Mouse (Mus musculus) lung, postnatal 0 days (tissue): Measurements from ENCODE around the gene Psme1. TPM values are rescaled to one million over a fixed set of nuclear protein-coding genes. Genes with fewer than 3 reads are reported as not detected.
A peak's percentile ranks its signal among the peaks of the same experiment; 100 is the strongest.

Source experiments
- ATAC-seq: fragments of 200-750 bp; cut with Nextera tagmentation; 2 replicates; pipeline ENCODE4 v1.8.0; 2017; ENCODE audit warnings: moderate library complexity
- DNase-seq: peaks from one replicate; pipeline ENCODE4 v3.0.0-alpha.2; 2016; ENCODE audit warnings: low spot score
- H3K27ac ChIP-seq: fragments of 300-500 bp; sonication (generic); 2 replicates; pipeline ENCODE4 v1.5.1; 2014; ENCODE audit warnings: antibody characterized with exemption, mild to moderate bottlenecking, low read length, mixed read lengths
- H3K27me3 ChIP-seq: fragments of 300-500 bp; sonication (generic); replicated peaks from 2 replicates; pipeline ENCODE4 v1.6.1; 2014; ENCODE audit warnings: low read length, mixed read lengths; ENCODE audit not compliant: insufficient read depth
- H3K36me3 ChIP-seq: fragments of 300-500 bp; sonication (generic); 2 replicates; pipeline ENCODE4 v1.6.1; 2014; ENCODE audit warnings: low read length, mixed read lengths; ENCODE audit not compliant: insufficient read depth
- H3K4me1 ChIP-seq: fragments of 300-500 bp; sonication (generic); 2 replicates; pipeline ENCODE4 v1.6.1; 2014; ENCODE audit warnings: antibody characterized with exemption, low read depth, low read length, mixed read lengths; ENCODE audit not compliant: insufficient read depth
- H3K4me2 ChIP-seq: fragments of 300-500 bp; sonication (generic); replicated peaks from 2 replicates; pipeline ENCODE4 v1.6.1; 2014; ENCODE audit warnings: low read depth, mild to moderate bottlenecking, low read length, moderate library complexity, mixed read lengths
- H3K4me3 ChIP-seq: fragments of 300-500 bp; sonication (generic); 2 replicates; pipeline ENCODE4 v1.5.1; 2014; ENCODE audit warnings: low read depth, low read length
- H3K9ac ChIP-seq: fragments of 300-500 bp; sonication (generic); replicated peaks from 2 replicates; pipeline ENCODE4 v1.6.1; 2014; ENCODE audit warnings: low read depth, mild to moderate bottlenecking
- H3K9me3 ChIP-seq: fragments of 300-500 bp; sonication (generic); 2 replicates; pipeline ENCODE4 v1.6.1; 2016; ENCODE audit warnings: low read length, mixed read lengths
- CTCF ChIP-seq: IDR thresholded peaks from 2 replicates; pipeline ENCODE4 v1.5.1; 2016; ENCODE audit warnings: antibody characterized with exemption, mild to moderate bottlenecking
- EP300 ChIP-seq: IDR thresholded peaks from 2 replicates; pipeline ENCODE4 v1.6.1; 2016; ENCODE audit warnings: antibody characterized with exemption, mild to moderate bottlenecking, control low read depth
- WGBS: fragments of 180-500 bp; shearing (Covaris S2); extraction: QIAGEN DNeasy Blood & Tissue Kit; methylation state at CpG from one replicate; pipeline ENCODE4 v1.1.7; 2014; 5-methylcytosine and 5-hydroxymethylcytosine counted together
- polyA plus RNA-seq: library from polyadenylated mRNA; unstranded; fragments of >200 nt; fragmentation: Nextera tagmentation; extraction: Ambion mirVana; gene quantifications from 2 replicates; pipeline ENCODE4 v1.2.1, GENCODE M21; 2015

Gene Psme1
- 215 and 219 TPM in 2 replicates for polyA plus RNA-seq

- Histone ChIP-seq H3K27ac (peak within 1 kb of the TSS; percentile 91), H3K27me3 (no peaks in the 10 kb centered on the region), H3K9me3 (no peaks in the 10 kb centered on the region), H3K9ac (peak within 1 kb of the TSS; percentile 92), H3K4me3 (peak within 1 kb of the TSS; percentile 92), H3K36me3 (peaks cover 15% of the 10 kb centered on the region; the same call in 1 of the 2 replicates), H3K4me1 (peaks cover 3% of the 10 kb centered on the region; the same call in 1 of the 2 replicates), H3K4me2 (peak within 1 kb of the TSS; percentile 93)
- TF ChIP-seq CTCF, result no peak
- peak; percentile 88 for TF ChIP-seq EP300
- ATAC-seq (peak; percentile 92), DNase-seq (peak; percentile 97)
- WGBS, result 3% methylated on average over 26 of the region's 32 CpGs
Measured at GRCm38 (mm10) chr14:55577871-55578667, at the start of gene Psme1. Gene Psme1 (plus strand): TSS chr14:55578123.

DNA sequence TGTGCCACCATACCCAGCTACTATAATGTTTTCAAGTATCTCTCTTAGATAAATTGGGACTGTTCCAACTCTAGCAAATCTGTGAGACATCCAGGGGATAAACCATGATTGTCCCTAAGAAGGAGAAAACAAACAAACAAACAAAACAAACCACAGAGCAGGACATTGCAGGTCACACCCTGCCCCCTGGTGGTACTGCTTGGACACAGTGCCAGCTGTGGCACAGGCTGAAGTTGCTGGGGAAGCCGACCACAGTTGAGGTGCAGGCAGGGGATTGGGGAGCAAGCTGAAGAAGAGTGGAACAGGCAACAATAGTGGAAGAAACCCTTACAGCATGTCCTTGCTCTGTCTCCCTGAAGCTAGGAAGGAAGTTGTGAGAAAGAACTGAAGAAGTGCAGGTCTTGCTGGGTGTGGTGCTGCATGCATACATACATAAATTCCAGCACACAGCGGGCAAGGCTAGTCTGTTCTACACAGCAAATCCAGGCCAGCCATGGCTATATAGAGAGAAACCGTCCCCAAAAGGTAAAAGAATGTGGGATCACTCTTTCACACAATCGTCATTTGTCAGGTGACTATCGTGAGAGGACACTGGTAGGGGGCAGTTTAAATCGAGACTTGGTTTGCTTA lies 41.7 kb upstream of the Psme1 start:
- Histone ChIP-seq H3K27ac (no peak overlapping the region), H3K27me3 (no peaks in the 10 kb centered on the region), H3K9me3 (no peaks in the 10 kb centered on the region), H3K36me3 (no peaks in the 10 kb centered on the region), H3K4me3 (no peak overlapping the region), H3K9ac (no peak overlapping the region), H3K4me2 (no peak overlapping the region), H3K4me1 (0 out of 2 replicates have a peak, but pooled peaks cover 4% of the 10 kb centered on the region)
- DNase-seq, result peak; percentile 28
- peak; percentile 87 for TF ChIP-seq CTCF
- no peak for TF ChIP-seq EP300
- WGBS, result 40% methylated on average over 6 of the region's 6 CpGs
- no peak for ATAC-seq

DNA sequence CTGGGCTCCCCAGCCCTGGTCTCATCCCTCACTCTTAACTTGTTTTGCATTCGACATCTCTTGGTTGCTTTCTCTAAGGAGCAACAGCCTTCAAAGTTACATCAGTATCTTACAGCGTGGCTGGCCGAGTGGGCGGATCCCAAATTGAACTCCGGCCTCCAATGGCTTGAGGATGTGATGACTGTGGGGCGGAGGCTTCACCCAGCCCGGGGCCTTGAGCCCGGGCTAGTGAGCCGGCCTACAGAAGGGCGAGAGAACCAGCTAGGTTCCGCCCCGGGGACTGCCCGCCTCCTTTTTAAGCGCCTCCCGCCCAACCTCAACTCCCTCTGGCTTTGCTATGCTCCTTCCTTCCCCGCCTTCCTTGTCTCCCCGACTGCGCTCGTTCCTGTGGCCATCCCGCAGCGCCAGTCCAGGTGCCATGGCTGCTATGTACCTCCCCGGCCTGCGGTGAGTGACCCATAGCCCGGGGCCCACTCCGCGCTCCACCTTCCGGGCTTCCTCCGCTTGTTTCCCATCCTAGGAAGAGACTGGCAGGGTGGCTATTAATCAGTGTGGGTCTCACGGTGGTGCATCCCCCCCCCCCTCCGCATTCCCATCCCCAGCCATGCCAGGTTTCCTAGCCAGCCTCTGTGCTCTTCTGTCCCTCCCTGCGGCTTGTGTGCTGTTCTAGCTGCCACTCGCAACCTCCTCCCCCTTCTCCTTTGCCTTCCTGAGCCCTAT lies 37.7 kb upstream of the Psme1 start, which contains the start of gene Pck2:
TSS of gene Pck2 (plus strand) at position 200 of the 720 bp plus-strand sequence.
- H3K4me1 ChIP-seq, result peaks cover 8% of the 10 kb centered on the region; the same call in 1 of the 2 replicates
- peak; percentile 97 for DNase-seq
- no peaks in the 10 kb centered on the region for H3K9me3 ChIP-seq
- TF ChIP-seq EP300, result no peak
- under 1% methylated on average over 29 of the region's 32 CpGs for WGBS
- peak; percentile 98 for ATAC-seq
- H3K9ac ChIP-seq, result peak within 1 kb of the TSS; percentile 71
- H3K4me3 ChIP-seq, result peak within 1 kb of the TSS; percentile 65
- H3K27me3 ChIP-seq, result no peaks in the 10 kb centered on the region
- H3K36me3 ChIP-seq, result 0 out of 2 replicates have a peak, but pooled peaks cover 8% of the 10 kb centered on the region
- H3K4me2 ChIP-seq, result peak within 1 kb of the TSS; percentile 79
- peak within 1 kb of the TSS; percentile 93 for H3K27ac ChIP-seq

DNA sequence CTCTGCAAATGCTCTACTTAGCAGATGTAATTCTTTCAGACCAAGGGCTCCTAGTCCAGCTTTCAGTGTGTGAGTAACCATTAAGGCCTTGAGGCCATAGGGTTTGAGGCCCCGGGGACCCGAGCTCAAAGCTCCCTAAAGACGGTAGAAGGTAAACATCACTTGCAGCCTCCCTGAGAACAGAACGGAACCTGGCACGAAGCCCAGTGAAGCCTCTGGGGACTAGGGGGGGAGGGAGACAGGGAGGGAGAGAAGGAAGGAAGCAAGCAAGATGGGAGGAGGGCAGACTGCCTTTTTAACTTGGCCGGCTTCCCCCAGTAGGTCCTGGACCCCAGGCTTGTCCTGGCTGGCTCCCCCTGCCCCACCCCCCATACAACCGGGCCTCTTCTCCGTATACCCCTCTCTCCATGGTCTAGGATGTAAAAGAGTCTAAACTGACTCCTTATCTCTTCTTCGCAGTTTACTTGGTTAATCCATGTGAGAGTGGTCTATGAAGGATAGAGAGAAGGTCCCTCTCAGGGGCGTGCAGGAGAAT lies 37.1 kb upstream of the Psme1 start:
- H3K27me3 ChIP-seq, result no peaks in the 10 kb centered on the region
- DNase-seq (peak; percentile 82), ATAC-seq (peak; percentile 57)
- 3% methylated on average over 9 of the region's 10 CpGs for WGBS
- peak overlapping the region; percentile 79 for H3K4me2 ChIP-seq
- H3K4me3 ChIP-seq, result peak overlapping the region; percentile 65
- H3K27ac ChIP-seq, result peak overlapping the region; percentile 93
- no peaks in the 10 kb centered on the region for H3K9me3 ChIP-seq
- peaks cover 8% of the 10 kb centered on the region; the same call in 1 of the 2 replicates for H3K4me1 ChIP-seq
- peak overlapping the region; percentile 71 for H3K9ac ChIP-seq
- TF ChIP-seq EP300, result no peak
- H3K36me3 ChIP-seq, result peaks cover 8% of the 10 kb centered on the region; the same call in 1 of the 2 replicates

GRCm38 (mm10) chr14:55542268-55542667 lies 35.7 kb upstream of the Psme1 start:
- WGBS, result 96% methylated on average over 12 of the region's 12 CpGs
- Histone ChIP-seq H3K4me2 (no peak overlapping the region), H3K36me3 (peaks cover 13% of the 10 kb centered on the region; the same call in 1 of the 2 replicates), H3K27me3 (no peaks in the 10 kb centered on the region), H3K9me3 (no peaks in the 10 kb centered on the region), H3K4me3 (no peak overlapping the region), H3K9ac (no peak overlapping the region), H3K27ac (no peak overlapping the region), H3K4me1 (peaks cover 8% of the 10 kb centered on the region; the same call in 1 of the 2 replicates)
- DNase-seq, result no peak
- ATAC-seq, result no peak
- TF ChIP-seq CTCF (0 out of 2 replicates have a peak, but pooled peaks have one; percentile 4), EP300 (no peak)
